Mouse (Mus musculus) heart, embryonic 13.5 days (tissue): ENCODE measurements around the gene Lmnb2. TPM values are rescaled to one million over a fixed set of nuclear protein-coding genes. Genes with fewer than 3 reads are reported as not detected.

Experiments
- ATAC-seq: fragments of 200-750 bp; cut with Nextera tagmentation; 2 replicates; pipeline ENCODE4 v1.8.0; 2017; ENCODE audit warnings: moderate TSS enrichment; ENCODE audit not compliant: insufficient number of reproducible peaks, low FRiP score, low TSS enrichment; ENCODE audit errors: extremely low read depth
- H3K27ac ChIP-seq: fragments of 300-500 bp; sonication (generic); replicated peaks from 2 replicates; pipeline ENCODE4 v1.5.1; 2015; ENCODE audit warnings: moderate library complexity, mild to moderate bottlenecking, inconsistent platforms
- H3K27me3 ChIP-seq: fragments of 300-500 bp; sonication (generic); replicated peaks from 2 replicates; pipeline ENCODE4 v1.6.1; 2015; ENCODE audit warnings: mild to moderate bottlenecking, inconsistent platforms
- H3K36me3 ChIP-seq: fragments of 300-500 bp; sonication (generic); 2 replicates; pipeline ENCODE4 v1.6.1; 2015; ENCODE audit warnings: mild to moderate bottlenecking, inconsistent platforms
- H3K4me1 ChIP-seq: fragments of 300-500 bp; sonication (generic); 2 replicates; pipeline ENCODE4 v1.6.1; 2015; ENCODE audit warnings: inconsistent platforms
- H3K4me2 ChIP-seq: fragments of 300-500 bp; sonication (generic); 2 replicates; pipeline ENCODE4 v1.6.1; 2015; ENCODE audit warnings: inconsistent platforms, mild to moderate bottlenecking, moderate library complexity
- H3K4me3 ChIP-seq: fragments of 300-500 bp; sonication (generic); 2 replicates; pipeline ENCODE4 v1.5.1; 2015; ENCODE audit warnings: moderate library complexity, mild to moderate bottlenecking, inconsistent platforms
- H3K9ac ChIP-seq: fragments of 300-500 bp; sonication (generic); 2 replicates; pipeline ENCODE4 v1.6.1; 2015; ENCODE audit warnings: inconsistent platforms, mild to moderate bottlenecking, moderate library complexity
- H3K9me3 ChIP-seq: fragments of 300-500 bp; sonication (generic); 2 replicates; pipeline ENCODE4 v1.6.1; 2016; ENCODE audit warnings: inconsistent platforms
- WGBS: fragments of 180-500 bp; shearing (Covaris S2); methylation state at CpG from one replicate; pipeline ENCODE4 v1.1.7; 2015; ENCODE audit warnings: mixed read lengths; 5-methylcytosine and 5-hydroxymethylcytosine counted together
- polyA plus RNA-seq: library from polyadenylated mRNA; unstranded; fragments of >200 nt; fragmentation: Nextera tagmentation; extraction: Ambion mirVana; gene quantifications from 2 replicates; pipeline ENCODE4 v1.2.1, GENCODE M21; 2015

Lmnb2 gene
- polyA plus RNA-seq, 1 experiment from 2014 or later = 24.8 TPM

- peaks cover 99% of the 10 kb centered on the region for H3K4me1 ChIP-seq
- peak overlapping the region; percentile 57; the same call in 1 of the 2 replicates for H3K4me3 ChIP-seq
- H3K9me3 ChIP-seq = no peaks in the 10 kb centered on the region
- peaks cover 3% of the 10 kb centered on the region; the same call in 1 of the 2 replicates for H3K36me3 ChIP-seq
- H3K9ac ChIP-seq = peak overlapping the region; percentile 86
- ATAC-seq = no peak
- peak overlapping the region; percentile 53 for H3K27ac ChIP-seq
- H3K27me3 ChIP-seq = peaks cover 33% of the 10 kb centered on the region
- H3K4me2 ChIP-seq = peak overlapping the region; percentile 83
- WGBS = 27% methylated on average over 3 of the region's 3 CpGs
Observed at GRCm38 (mm10) chr10:80935241-80935640, 17.2 kb upstream of the Lmnb2 start.

GRCm38 (mm10) chr10:80934136-80934985, 16.3 kb upstream of the Lmnb2 start:
- Histone ChIP-seq H3K9me3 (no peaks in the 10 kb centered on the region), H3K4me3 (no peak overlapping the region), H3K4me1 (peaks cover 92% of the 10 kb centered on the region), H3K36me3 (peaks cover 3% of the 10 kb centered on the region; the same call in 1 of the 2 replicates), H3K9ac (no peak overlapping the region), H3K4me2 (peak overlapping the region; percentile 78), H3K27ac (peak overlapping the region; percentile 53), H3K27me3 (peaks cover 33% of the 10 kb centered on the region)
- 48% methylated on average over 14 of the region's 14 CpGs for WGBS
- ATAC-seq = no peak

- H3K4me2 ChIP-seq = peak overlapping the region; percentile 78
- H3K4me3 ChIP-seq = peak overlapping the region; percentile 88
- 3% methylated on average over 21 of the region's 21 CpGs for WGBS
- H3K9ac ChIP-seq = peak overlapping the region; percentile 97
- H3K4me1 ChIP-seq = peaks cover 89% of the 10 kb centered on the region
- no peaks in the 10 kb centered on the region for H3K9me3 ChIP-seq
- no peak for ATAC-seq
- peak overlapping the region; percentile 53 for H3K27ac ChIP-seq
- H3K27me3 ChIP-seq = peaks cover 33% of the 10 kb centered on the region
- peaks cover 3% of the 10 kb centered on the region; the same call in 1 of the 2 replicates for H3K36me3 ChIP-seq
Observed at GRCm38 (mm10) chr10:80933421-80933979, 15.5 kb upstream of the Lmnb2 start.

DNA sequence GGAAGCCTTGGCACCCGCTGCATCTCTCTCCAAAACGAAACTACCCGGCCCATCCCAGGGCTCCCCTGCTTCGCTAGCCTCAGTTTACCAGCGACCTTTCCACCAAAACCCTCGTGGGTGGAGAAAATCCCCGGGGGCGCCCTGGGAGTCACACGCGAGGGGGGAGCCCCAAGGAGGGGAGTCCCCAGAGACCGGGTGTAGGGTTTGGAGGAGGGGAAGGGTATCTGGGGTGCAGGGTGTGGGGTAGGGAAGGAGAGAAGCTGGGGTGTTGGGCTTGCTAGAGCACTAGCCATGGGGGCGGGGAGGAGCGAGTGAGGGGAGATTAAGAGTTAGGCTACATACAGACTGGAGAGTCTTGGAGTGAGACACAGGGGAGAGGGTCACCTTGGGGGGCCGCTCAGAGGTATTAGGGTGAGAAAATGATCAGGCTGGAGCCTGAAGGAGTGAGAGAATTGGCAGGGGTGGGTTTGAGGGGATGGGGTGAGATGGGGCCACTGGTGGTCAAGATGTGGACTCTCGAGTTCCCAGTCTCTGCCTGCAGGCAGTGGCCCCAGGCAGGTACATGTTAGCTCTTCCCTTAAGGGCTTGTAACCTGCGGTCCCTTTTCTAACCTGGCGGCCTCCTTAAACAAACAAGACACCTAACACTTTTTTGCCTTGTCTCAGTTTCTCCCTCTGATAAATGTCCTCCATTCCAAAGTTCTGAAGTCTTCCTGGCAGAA, 14.8 kb upstream of the Lmnb2 start:
- ATAC-seq = no peak
- Histone ChIP-seq H3K4me3 (peak overlapping the region; percentile 88), H3K27me3 (peaks cover 33% of the 10 kb centered on the region), H3K4me1 (peaks cover 83% of the 10 kb centered on the region), H3K9ac (peak overlapping the region; percentile 97), H3K36me3 (peaks cover 3% of the 10 kb centered on the region; the same call in 1 of the 2 replicates), H3K4me2 (peak overlapping the region; percentile 78), H3K27ac (peak overlapping the region; percentile 54), H3K9me3 (no peaks in the 10 kb centered on the region)
- 5% methylated on average over 17 of the region's 17 CpGs for WGBS

DNA sequence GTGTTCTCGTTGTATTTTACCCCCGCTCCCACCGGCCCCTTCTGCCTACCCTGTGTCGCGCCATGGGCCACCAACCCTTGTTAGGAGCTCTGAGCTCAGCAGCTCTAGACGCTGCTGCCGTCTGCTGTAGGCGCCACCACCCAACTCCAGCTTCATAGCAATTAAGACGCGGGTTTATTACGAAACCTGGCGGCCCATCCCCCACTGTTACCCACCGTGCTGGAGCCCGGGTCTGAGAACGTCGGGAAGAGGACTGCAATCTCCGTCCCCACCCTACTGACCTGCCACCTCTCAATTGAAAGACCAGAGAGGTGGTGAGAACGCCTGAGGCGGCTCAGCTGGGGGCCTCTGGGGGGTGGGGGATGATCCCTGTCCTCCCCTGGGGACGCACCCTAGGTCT, 14.2 kb upstream of the Lmnb2 start:
- Histone ChIP-seq H3K9me3 (no peaks in the 10 kb centered on the region), H3K4me2 (peak overlapping the region; percentile 78), H3K4me1 (peaks cover 76% of the 10 kb centered on the region), H3K4me3 (peak overlapping the region; percentile 88), H3K36me3 (peaks cover 3% of the 10 kb centered on the region; the same call in 1 of the 2 replicates), H3K27me3 (peaks cover 28% of the 10 kb centered on the region), H3K27ac (peak overlapping the region; percentile 54), H3K9ac (peak overlapping the region; percentile 97)
- WGBS = 1% methylated on average over 20 of the region's 20 CpGs
- no peak for ATAC-seq

DNA sequence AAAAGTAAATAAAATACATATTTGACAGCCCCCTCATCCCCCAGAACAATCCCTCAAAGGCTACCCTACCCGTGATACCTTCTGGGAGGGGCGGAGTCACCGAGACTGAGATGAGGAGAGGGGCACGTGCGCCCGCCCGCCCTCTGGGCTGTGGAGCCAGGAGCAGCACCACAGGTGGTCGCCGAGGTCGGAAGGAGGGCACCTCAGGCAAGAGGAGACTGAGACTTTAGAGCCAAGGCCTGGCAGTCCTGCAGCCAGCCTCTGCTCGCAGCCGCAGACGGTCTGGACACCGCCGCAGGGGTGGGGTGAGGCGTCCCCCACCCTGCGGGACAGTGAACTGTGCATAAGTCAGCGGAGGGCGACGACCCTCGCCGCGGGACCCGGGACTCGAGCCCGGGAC, 13.7 kb upstream of the Lmnb2 start:
- Histone ChIP-seq H3K4me3 (peak overlapping the region; percentile 88), H3K9ac (peak overlapping the region; percentile 97), H3K4me2 (peak overlapping the region; percentile 78), H3K27ac (peak overlapping the region; percentile 82; the same call in 1 of the 2 replicates), H3K36me3 (peaks cover 3% of the 10 kb centered on the region; the same call in 1 of the 2 replicates), H3K9me3 (no peaks in the 10 kb centered on the region), H3K27me3 (peaks cover 25% of the 10 kb centered on the region), H3K4me1 (peaks cover 71% of the 10 kb centered on the region)
- ATAC-seq = no peak
- WGBS = 5% methylated on average over 26 of the region's 26 CpGs

GRCm38 (mm10) chr10:80931153-80931671, 13.2 kb upstream of the Lmnb2 start:
- ATAC-seq = no peak
- Histone ChIP-seq H3K4me3 (peak overlapping the region; percentile 88), H3K27me3 (peaks cover 24% of the 10 kb centered on the region), H3K9me3 (no peaks in the 10 kb centered on the region), H3K36me3 (peaks cover 3% of the 10 kb centered on the region; the same call in 1 of the 2 replicates), H3K4me2 (peak overlapping the region; percentile 78), H3K27ac (peak overlapping the region; percentile 82), H3K9ac (peak overlapping the region; percentile 97), H3K4me1 (peaks cover 67% of the 10 kb centered on the region)
- 4% methylated on average over 14 of the region's 14 CpGs for WGBS

GRCm38 (mm10) chr10:80930361-80931152, 12.5 kb upstream of the Lmnb2 start:
- H3K9me3 ChIP-seq = no peaks in the 10 kb centered on the region
- peaks cover 3% of the 10 kb centered on the region; the same call in 1 of the 2 replicates for H3K36me3 ChIP-seq
- peaks cover 24% of the 10 kb centered on the region for H3K27me3 ChIP-seq
- peak overlapping the region; percentile 78 for H3K4me2 ChIP-seq
- ATAC-seq = 0 out of 2 replicates have a peak, but pooled peaks have one; percentile 7
- peak overlapping the region; percentile 82 for H3K27ac ChIP-seq
- peak overlapping the region; percentile 88 for H3K4me3 ChIP-seq
- under 1% methylated on average over 45 of the region's 45 CpGs for WGBS
- H3K4me1 ChIP-seq = peaks cover 60% of the 10 kb centered on the region
- peak overlapping the region; percentile 97 for H3K9ac ChIP-seq

- Histone ChIP-seq H3K36me3 (peaks cover 3% of the 10 kb centered on the region; the same call in 1 of the 2 replicates), H3K4me3 (peak within 1 kb of the TSS; percentile 88), H3K9ac (peak within 1 kb of the TSS; percentile 97), H3K9me3 (no peaks in the 10 kb centered on the region), H3K4me2 (peak within 1 kb of the TSS; percentile 78), H3K27ac (peak within 1 kb of the TSS; percentile 97), H3K27me3 (peaks cover 22% of the 10 kb centered on the region), H3K4me1 (peaks cover 51% of the 10 kb centered on the region)
- ATAC-seq = peak; percentile 81
- under 1% methylated on average over 56 of the region's 56 CpGs for WGBS
Observed at GRCm38 (mm10) chr10:80929299-80930226, 11.5 kb upstream of the Lmnb2 start, which contains the start of gene Gadd45b. TSS of gene Gadd45b (plus strand) at chr10:80930073.
